Mouse (Mus musculus): ENCODE measurements around the gene Cntnap1.
"Not testable (repeated sequence)": the region's sequence is repeated elsewhere in the genome, so short reads cannot be mapped to it uniquely, and the experiment has no call there.

Cntnap1 gene

GRCm38 (mm10) chr11:101149178-101150105 is 20.9 kb upstream of the Cntnap1 start:
- no peak for DNase-seq (ENCODE audit: low read depth, low spot score)

GRCm38 (mm10) chr11:101151063-101151462 is 19.3 kb upstream of the Cntnap1 start:
- DNase-seq (ENCODE audit: low read depth, low spot score), result no peak

DNA sequence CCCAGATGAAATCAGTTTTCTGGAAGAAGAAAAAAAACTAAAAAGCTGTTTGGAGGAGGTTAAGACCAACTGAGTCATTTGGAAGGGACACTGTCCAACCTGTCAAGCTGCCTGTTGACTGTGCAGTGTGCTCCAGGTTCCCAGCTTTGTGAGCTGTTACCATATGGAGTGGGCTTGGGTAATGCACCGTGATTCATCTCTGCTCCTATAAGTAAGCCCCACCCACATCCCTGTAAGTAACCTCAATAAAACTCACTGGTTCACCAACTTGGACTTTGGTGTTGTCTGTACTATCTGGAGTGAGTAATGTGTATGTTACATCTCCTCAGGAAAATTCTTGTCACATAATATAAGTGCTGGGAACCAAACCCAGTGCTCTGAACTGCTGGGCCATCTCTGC is 17.5 kb upstream of the Cntnap1 start:
- DNase-seq (ENCODE audit: low read depth, low spot score), result no peak

- DNase-seq (ENCODE audit: low read depth, low spot score), result no peak
Observed at GRCm38 (mm10) chr11:101154648-101155047, 15.7 kb upstream of the Cntnap1 start.

DNA sequence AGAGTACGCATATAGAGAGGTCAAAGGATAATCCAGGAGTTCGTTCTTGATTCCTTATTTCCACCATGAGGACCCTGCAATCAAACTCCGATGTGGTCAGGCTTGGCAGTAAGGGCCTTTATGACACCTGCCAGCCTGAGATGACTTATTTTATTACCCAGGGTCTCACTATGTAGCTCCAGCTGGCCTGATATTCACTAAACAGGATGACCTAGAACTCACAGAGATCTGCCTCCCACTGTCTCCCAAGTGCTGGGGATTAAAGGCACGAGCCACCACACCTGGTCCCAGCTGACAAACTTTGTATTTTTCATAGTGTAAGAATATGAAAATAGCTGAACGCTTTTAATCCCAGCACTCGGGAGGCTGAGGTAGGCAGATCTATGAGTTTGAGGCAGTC is 15.2 kb upstream of the Cntnap1 start:
- no peak for DNase-seq (ENCODE audit: low read depth, low spot score)

GRCm38 (mm10) chr11:101155728-101156371 is 14.5 kb upstream of the Cntnap1 start, which contains the start of gene Tubg2:
Gene Tubg2 (plus strand): TSS chr11:101155907.
- DNase-seq (ENCODE audit: low read depth, low spot score), result peak; percentile 79

DNA sequence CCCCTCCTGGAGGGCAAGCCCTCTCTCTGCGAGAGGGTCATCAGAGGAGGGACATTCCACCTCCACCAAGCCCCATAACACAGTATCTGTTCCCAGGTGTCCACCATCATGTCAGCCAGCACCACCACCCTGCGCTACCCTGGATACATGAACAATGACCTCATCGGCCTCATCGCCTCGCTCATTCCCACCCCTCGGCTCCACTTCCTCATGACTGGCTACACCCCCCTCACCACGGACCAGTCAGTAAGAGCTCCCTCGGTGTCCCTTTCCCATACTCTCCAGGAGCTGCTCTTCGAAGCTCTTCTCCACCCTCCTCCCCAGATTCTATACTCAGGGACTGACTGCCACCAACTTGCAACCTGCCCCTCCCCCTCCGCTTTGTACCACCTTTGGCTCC is 10.2 kb upstream of the Cntnap1 start:
- not testable (repeated sequence) for DNase-seq (ENCODE audit: low read depth, low spot score)

- DNase-seq (ENCODE audit: low read depth, low spot score), result not testable (repeated sequence)
Observed at GRCm38 (mm10) chr11:101160981-101161505, 9.3 kb upstream of the Cntnap1 start.

- DNase-seq (ENCODE audit: low read depth, low spot score), result no peak
Observed at GRCm38 (mm10) chr11:101161551-101161950, 8.8 kb upstream of the Cntnap1 start.

DNA sequence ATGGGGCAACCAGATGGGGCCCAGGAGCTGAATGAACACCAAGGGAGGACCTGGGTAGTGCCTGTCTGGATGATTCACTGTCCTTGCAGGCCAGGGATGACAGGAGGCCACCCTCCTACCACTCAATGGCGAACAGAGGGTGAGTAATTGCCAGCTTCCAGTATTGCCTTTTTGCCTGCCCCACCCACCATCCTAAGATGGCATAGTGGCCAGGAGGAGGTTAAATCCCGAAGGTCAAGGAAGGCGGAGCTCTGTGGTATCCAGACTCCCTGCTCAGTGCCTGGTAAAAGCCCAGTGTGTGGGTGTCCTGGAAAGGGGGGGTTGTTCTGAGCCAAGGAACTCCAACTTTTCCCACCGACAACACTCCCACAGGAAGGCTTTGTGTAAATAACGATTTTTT is 8.0 kb upstream of the Cntnap1 start:
- DNase-seq (ENCODE audit: low read depth, low spot score), result no peak

DNA sequence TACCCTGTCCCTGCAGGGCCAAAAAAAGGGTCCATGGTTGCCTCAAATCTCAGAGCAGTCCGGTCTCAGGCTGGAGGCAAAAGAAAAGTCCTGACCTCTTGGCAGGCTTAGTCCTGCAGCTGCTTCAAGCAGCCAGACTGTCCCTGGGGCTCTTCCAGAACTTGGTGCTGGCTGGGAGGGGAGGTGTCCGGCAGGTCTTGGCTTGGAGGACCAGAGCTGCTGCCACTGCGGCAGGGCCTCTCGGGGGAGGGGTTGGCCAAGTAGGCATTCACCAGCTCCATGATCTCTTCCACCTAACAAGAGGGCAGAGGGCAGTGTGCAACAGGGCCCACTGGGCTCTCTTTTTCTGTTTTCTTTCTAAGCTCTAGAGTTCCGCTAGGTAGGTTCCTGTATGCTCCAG is 7.6 kb upstream of the Cntnap1 start:
- DNase-seq (ENCODE audit: low read depth, low spot score), result no peak

DNA sequence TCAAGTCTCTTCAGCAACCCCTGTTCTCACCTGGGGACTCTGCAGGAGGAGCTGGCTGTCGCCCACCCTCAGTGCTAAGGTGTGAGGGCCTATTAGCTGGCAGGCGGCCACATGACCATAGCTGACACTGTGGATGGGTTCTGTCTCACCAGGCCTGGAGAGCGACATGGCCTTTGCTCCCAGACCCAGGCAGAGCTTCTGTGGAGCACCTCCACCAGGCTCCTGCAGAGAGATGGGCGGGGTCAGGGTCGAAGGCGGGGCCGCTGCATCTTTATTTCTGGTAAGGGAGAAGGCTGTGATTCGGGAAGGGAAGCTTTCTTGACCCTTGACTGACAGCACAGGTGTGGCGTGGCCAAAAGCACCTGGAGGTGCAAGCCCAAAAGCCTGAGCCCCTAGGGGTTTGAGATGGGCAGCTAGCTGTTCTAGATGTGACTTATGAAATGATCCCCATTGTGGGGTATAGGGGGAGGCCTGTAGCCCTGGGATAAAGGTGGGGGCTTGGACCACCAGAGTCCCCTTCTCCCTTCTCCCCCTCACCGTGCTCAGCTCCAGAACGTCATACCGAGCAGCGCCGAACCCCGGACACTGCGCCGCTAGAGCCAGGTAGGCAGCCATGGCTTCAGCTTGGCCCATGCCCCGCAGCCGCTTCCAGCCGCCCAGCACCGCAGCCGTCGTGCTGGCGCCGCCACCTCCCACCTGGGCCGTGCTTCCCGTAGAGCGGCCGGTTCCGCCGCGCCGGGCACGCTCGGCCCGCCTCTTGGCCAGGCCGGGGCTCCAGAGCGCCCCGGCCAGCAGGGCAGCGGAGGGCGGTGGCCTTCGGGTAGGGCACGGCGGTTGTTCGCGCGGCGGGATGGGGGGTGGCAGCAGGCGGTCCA is 6.6 kb upstream of the Cntnap1 start:
- no peak for DNase-seq (ENCODE audit: low read depth, low spot score)

DNA sequence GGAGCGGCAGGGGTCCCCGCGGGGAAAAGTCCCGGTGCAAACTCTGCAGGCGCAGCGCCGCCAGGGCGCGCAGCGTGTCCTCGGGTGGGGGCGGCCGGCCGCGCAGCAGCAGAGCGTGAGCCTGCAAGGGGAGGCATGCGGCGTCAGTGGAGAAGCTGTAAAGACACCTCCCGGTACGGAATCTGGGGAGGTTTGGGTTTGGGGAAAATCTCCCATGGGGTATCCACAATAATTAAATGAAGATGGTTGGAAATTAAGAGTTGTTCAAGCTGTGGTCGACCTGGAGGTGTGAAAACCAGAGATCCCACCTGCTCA is 6.0 kb upstream of the Cntnap1 start:
- no peak for DNase-seq (ENCODE audit: low read depth, low spot score)

DNA sequence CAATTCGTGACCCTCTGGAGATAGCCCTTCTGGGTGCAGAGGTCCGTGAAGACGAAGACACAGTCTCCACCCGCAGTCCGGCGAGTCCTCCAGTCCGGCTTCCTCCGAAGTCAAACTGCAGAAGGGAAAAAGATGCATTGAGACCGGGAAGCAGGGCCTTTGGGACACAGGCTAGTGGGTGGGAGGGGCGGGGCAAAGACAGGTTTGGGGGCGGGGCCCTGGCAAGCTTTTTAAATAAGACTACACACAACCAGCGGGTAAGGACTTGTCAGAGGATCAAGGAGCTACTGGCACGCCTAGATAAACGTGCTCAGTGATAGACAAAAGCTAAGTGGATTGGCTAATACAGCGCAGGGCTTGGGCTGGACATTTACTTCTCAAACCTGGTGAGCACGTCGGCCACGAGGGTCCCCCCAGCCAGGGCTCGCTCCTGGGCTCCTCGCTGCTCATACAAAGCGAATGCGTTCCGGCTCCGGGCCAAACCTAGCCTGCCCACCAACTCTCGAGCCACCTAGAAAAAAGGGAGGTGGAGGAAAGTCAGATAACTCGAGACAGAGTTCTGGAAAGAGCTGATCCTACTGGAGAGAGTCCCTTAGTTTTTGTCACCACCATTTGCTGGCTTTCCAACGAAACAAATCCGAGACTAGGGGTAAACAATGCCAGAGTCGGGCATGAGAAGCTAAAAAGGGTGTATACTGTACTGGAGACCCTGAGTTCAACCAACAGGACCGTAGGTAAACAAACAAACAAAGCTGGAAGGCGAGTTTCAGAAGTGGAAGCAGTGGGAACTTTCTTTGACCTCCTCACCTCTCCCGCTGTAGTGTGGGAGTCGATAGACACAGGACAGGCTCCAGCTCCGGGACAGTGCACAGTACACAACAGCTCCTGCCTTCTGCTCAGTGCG is 5.4 kb upstream of the Cntnap1 start:
- no peak for DNase-seq (ENCODE audit: low read depth, low spot score)

DNA sequence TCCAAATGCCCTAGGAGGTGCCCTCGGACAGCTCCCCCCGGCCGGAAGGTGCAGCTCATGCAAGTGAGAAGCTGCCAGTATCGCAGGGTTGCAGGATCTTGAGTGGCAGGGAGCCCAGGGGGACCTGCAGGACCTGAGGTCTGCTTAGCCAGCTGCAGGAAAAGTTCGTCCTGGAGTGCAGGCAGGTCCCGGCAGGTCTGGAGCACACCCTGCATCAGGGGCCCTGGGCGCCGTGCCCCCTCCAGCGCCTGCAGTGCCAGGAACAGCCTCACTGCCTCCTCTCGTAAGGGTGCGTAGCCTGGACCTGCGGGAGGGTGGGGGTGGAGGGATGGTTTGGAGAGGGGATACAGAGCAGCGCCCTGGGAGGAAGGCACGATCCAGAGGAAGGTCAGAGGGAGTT is 4.0 kb upstream of the Cntnap1 start:
- DNase-seq (ENCODE audit: low read depth, low spot score), result no peak

- DNase-seq (ENCODE audit: low read depth, low spot score), result no peak
Observed at GRCm38 (mm10) chr11:101167211-101167962, 2.9 kb upstream of the Cntnap1 start.

GRCm38 (mm10) chr11:101167963-101168300 is 2.4 kb upstream of the Cntnap1 start:
- no peak for DNase-seq (ENCODE audit: low read depth, low spot score)

GRCm38 (mm10) chr11:101168301-101168980 is 1.9 kb upstream of the Cntnap1 start:
- no peak for DNase-seq (ENCODE audit: low read depth, low spot score)

- DNase-seq (ENCODE audit: low read depth, low spot score), result no peak
Observed at GRCm38 (mm10) chr11:101169301-101170107, 819 bp upstream of the Cntnap1 start.
